Mouse (Mus musculus) kidney, adult 2 months (tissue): ENCODE measurements at regions not wholly inside any gene's neighbourhood (a gene's known extent, or its start where the extent isn't known, plus 50 kb on each side); places are given as distances from the start of the nearest gene placed in this dataset.

Experiments
- DNase-seq: peaks from one replicate; pipeline ENCODE4 v3.0.0; 2021
- H3K27ac ChIP-seq: fragments of 200-500 bp; 2 replicates; pipeline ENCODE4 v1.5.1; 2012; ENCODE audit warnings: low read depth, low read length, control low read depth, inconsistent platforms; ENCODE audit not compliant: insufficient read depth
- H3K27me3 ChIP-seq: fragments of 200-500 bp; replicated peaks from 2 replicates; pipeline ENCODE4 v1.6.1; 2012; ENCODE audit warnings: mild to moderate bottlenecking, moderate library complexity, low read length, inconsistent platforms; ENCODE audit not compliant: control insufficient read depth, insufficient read depth
- H3K36me3 ChIP-seq: fragments of 200-500 bp; 2 replicates; pipeline ENCODE4 v1.6.1; 2012; ENCODE audit warnings: mild to moderate bottlenecking, moderate library complexity, low read length, inconsistent platforms; ENCODE audit not compliant: control insufficient read depth, insufficient read depth
- H3K4me1 ChIP-seq: fragments of 200-500 bp; 2 replicates; pipeline ENCODE4 v1.6.1; 2011; ENCODE audit warnings: low read length; ENCODE audit not compliant: control insufficient read depth, insufficient read depth
- H3K4me3 ChIP-seq: fragments of 200-500 bp; 2 replicates; pipeline ENCODE4 v1.5.1; 2011; ENCODE audit warnings: mild to moderate bottlenecking, low read depth, low read length, control low read depth; ENCODE audit not compliant: insufficient read depth
- CTCF ChIP-seq: fragments of 200-500 bp; conservative IDR thresholded peaks from 2 replicates; pipeline ENCODE4 v1.5.1; 2011; ENCODE audit warnings: low read depth, mild to moderate bottlenecking, control low read depth, low read length, moderate library complexity, mixed read lengths; ENCODE audit not compliant: insufficient read depth, insufficient read length
- POLR2A ChIP-seq: fragments of 200-500 bp; IDR thresholded peaks from one replicate; pipeline ENCODE4 v1.6.1; 2011; ENCODE audit warnings: low read depth, low read length, control low read depth
- WGBS: fragments of 180-500 bp; shearing (Covaris S2); methylation state at CpG from one replicate; pipeline ENCODE4 v1.1.7; 2018; 5-methylcytosine and 5-hydroxymethylcytosine counted together

- no peak for DNase-seq
- 51% methylated on average over 7 of the region's 7 CpGs for WGBS
- no peak for TF ChIP-seq CTCF
- no peak for TF ChIP-seq POLR2A
- Histone ChIP-seq H3K27me3 (no peaks in the 10 kb centered on the region), H3K4me1 (no peaks in the 10 kb centered on the region), H3K36me3 (no peaks in the 10 kb centered on the region), H3K4me3 (no peak overlapping the region), H3K27ac (no peak overlapping the region)
Observed at GRCm38 (mm10) chr10:96308713-96309445, 172.5 kb downstream of the Gm5426 start.

GRCm38 (mm10) chr10:96309766-96310165 lies 173.4 kb downstream of the Gm5426 start:
- H3K27ac ChIP-seq, result no peak overlapping the region
- H3K27me3 ChIP-seq, result no peaks in the 10 kb centered on the region
- H3K4me3 ChIP-seq, result no peak overlapping the region
- H3K4me1 ChIP-seq, result no peaks in the 10 kb centered on the region
- no peak for TF ChIP-seq CTCF
- no peak for TF ChIP-seq POLR2A
- 87% methylated on average over 4 of the region's 4 CpGs for WGBS
- H3K36me3 ChIP-seq, result no peaks in the 10 kb centered on the region
- no peak for DNase-seq

- H3K27ac ChIP-seq, result no peak overlapping the region
- no peaks in the 10 kb centered on the region for H3K27me3 ChIP-seq
- H3K4me3 ChIP-seq, result no peak overlapping the region
- 100% methylated on average over 1 of the region's 1 CpGs for WGBS
- no peaks in the 10 kb centered on the region for H3K36me3 ChIP-seq
- no peaks in the 10 kb centered on the region for H3K4me1 ChIP-seq
- no peak for DNase-seq
- TF ChIP-seq CTCF, result no peak
- TF ChIP-seq POLR2A, result no peak
Observed at GRCm38 (mm10) chr10:96325297-96325696, 188.9 kb downstream of the Gm5426 start.

GRCm38 (mm10) chr10:96330639-96331487 lies 194.5 kb downstream of the Gm5426 start:
- peaks cover 5% of the 10 kb centered on the region; the same call in 1 of the 2 replicates for H3K4me1 ChIP-seq
- no peaks in the 10 kb centered on the region for H3K27me3 ChIP-seq
- no peak overlapping the region for H3K4me3 ChIP-seq
- DNase-seq, result no peak
- 51% methylated on average over 6 of the region's 6 CpGs for WGBS
- TF ChIP-seq CTCF (no peak), POLR2A (no peak)
- H3K36me3 ChIP-seq, result no peaks in the 10 kb centered on the region
- H3K27ac ChIP-seq, result no peak overlapping the region

- DNase-seq, result peak; percentile 83
- WGBS, result 50% methylated on average over 10 of the region's 10 CpGs
- TF ChIP-seq CTCF (no peak), POLR2A (no peak)
- Histone ChIP-seq H3K36me3 (no peaks in the 10 kb centered on the region), H3K4me3 (no peak overlapping the region), H3K27ac (peak overlapping the region; percentile 84), H3K4me1 (peaks cover 5% of the 10 kb centered on the region; the same call in 1 of the 2 replicates), H3K27me3 (no peaks in the 10 kb centered on the region)
Observed at GRCm38 (mm10) chr10:96332731-96333201, 196.4 kb downstream of the Gm5426 start.

- 58% methylated on average over 6 of the region's 6 CpGs for WGBS
- H3K27ac ChIP-seq, result peak overlapping the region; percentile 67
- peak; percentile 39 for DNase-seq
Observed at GRCm38 (mm10) chr10:96333224-96333623, 196.8 kb downstream of the Gm5426 start.

GRCm38 (mm10) chr10:96336271-96336670 lies 199.9 kb downstream of the Gm5426 start:
- no peak overlapping the region for H3K27ac ChIP-seq
- peaks cover 5% of the 10 kb centered on the region; the same call in 1 of the 2 replicates for H3K4me1 ChIP-seq
- H3K36me3 ChIP-seq, result no peaks in the 10 kb centered on the region
- DNase-seq, result no peak
- TF ChIP-seq POLR2A (no peak), CTCF (no peak)
- 86% methylated on average over 3 of the region's 3 CpGs for WGBS
- no peak overlapping the region for H3K4me3 ChIP-seq
- H3K27me3 ChIP-seq, result no peaks in the 10 kb centered on the region

More at GRCm38 (mm10) chr10:96333224-96333623, 196.8 kb downstream of the Gm5426 start:
- no peaks in the 10 kb centered on the region for H3K27me3 ChIP-seq
- TF ChIP-seq CTCF, result peak; percentile 42; the same call in 1 of the 2 replicates
- no peak for TF ChIP-seq POLR2A
- H3K4me3 ChIP-seq, result no peak overlapping the region
- no peaks in the 10 kb centered on the region for H3K36me3 ChIP-seq
- peaks cover 5% of the 10 kb centered on the region; the same call in 1 of the 2 replicates for H3K4me1 ChIP-seq
